Mouse (Mus musculus) hindbrain, embryonic 11.5 days (tissue): Measurements from ENCODE around the gene Fgfr2. TPM values are rescaled to one million over a fixed set of nuclear protein-coding genes. Genes with fewer than 3 reads are reported as not detected.

ENCODE experiments used
- ATAC-seq: fragments of 200-750 bp; cut with Nextera tagmentation; 2 replicates; pipeline ENCODE4 v1.8.0; 2017; ENCODE audit warnings: mild to moderate bottlenecking, moderate TSS enrichment, moderate library complexity; ENCODE audit not compliant: low FRiP score
- DNase-seq: peaks from one replicate; pipeline ENCODE4 v3.0.0-alpha.2; 2015; ENCODE audit warnings: low spot score
- H3K27ac ChIP-seq: fragments of 300-500 bp; sonication (generic); 2 replicates; pipeline ENCODE4 v1.5.1; 2014; ENCODE audit warnings: mild to moderate bottlenecking, low read depth, low read length
- H3K27me3 ChIP-seq: fragments of 300-500 bp; sonication (generic); 2 replicates; pipeline ENCODE4 v1.6.1; 2014; ENCODE audit warnings: mild to moderate bottlenecking, low read length, moderate library complexity, mixed read lengths; ENCODE audit not compliant: control insufficient read depth, insufficient read depth
- H3K36me3 ChIP-seq: fragments of 300-500 bp; sonication (generic); 2 replicates; pipeline ENCODE4 v1.6.1; 2014; ENCODE audit warnings: mild to moderate bottlenecking, low read length, moderate library complexity, mixed read lengths; ENCODE audit not compliant: control insufficient read depth, insufficient read depth
- H3K4me1 ChIP-seq: fragments of 300-500 bp; sonication (generic); replicated peaks from 2 replicates; pipeline ENCODE4 v1.6.1; 2014; ENCODE audit warnings: low read length, mixed read lengths; ENCODE audit not compliant: control insufficient read depth, insufficient read depth
- H3K4me2 ChIP-seq: fragments of 300-500 bp; sonication (generic); replicated peaks from 2 replicates; pipeline ENCODE4 v1.6.1; 2014; ENCODE audit warnings: mild to moderate bottlenecking, low read depth, low read length
- H3K4me3 ChIP-seq: fragments of 300-500 bp; sonication (generic); 2 replicates; pipeline ENCODE4 v1.5.1; 2014; ENCODE audit warnings: low read depth, low read length
- H3K9ac ChIP-seq: fragments of 300-500 bp; sonication (generic); 2 replicates; pipeline ENCODE4 v1.6.1; 2014; ENCODE audit warnings: low read depth, low read length
- H3K9me3 ChIP-seq: fragments of 300-500 bp; sonication (generic); 2 replicates; pipeline ENCODE4 v1.6.1; 2016; ENCODE audit warnings: low read length; ENCODE audit not compliant: control insufficient read depth
- WGBS: fragments of 180-500 bp; shearing (Covaris S2); extraction: QIAGEN DNeasy Blood & Tissue Kit; methylation state at CpG from one replicate; pipeline ENCODE4 v1.1.7; 2014; 5-methylcytosine and 5-hydroxymethylcytosine counted together
- polyA plus RNA-seq: library from polyadenylated mRNA; unstranded; fragments of >200 nt; fragmentation: Nextera tagmentation; extraction: Ambion mirVana; gene quantifications from 2 replicates; pipeline ENCODE4 v1.2.1, GENCODE M21; 2014

Fgfr2 gene
- polyA plus RNA-seq, 1 experiment from 2014 or later, result 71.3 TPM

- Histone ChIP-seq H3K9ac (no peak overlapping the region), H3K4me3 (no peak overlapping the region), H3K27ac (no peak overlapping the region), H3K27me3 (no peaks in the 10 kb centered on the region), H3K4me2 (no peak overlapping the region), H3K36me3 (no peaks in the 10 kb centered on the region), H3K4me1 (peaks cover 11% of the 10 kb centered on the region), H3K9me3 (no peaks in the 10 kb centered on the region)
- DNase-seq (no peak), ATAC-seq (no peak)
- WGBS, result 31% methylated on average over 3 of the region's 3 CpGs
These were observed 2871.1 kb downstream of the Fgfr2 start for GRCm38 (mm10) chr7:130251936-130252523.

DNA sequence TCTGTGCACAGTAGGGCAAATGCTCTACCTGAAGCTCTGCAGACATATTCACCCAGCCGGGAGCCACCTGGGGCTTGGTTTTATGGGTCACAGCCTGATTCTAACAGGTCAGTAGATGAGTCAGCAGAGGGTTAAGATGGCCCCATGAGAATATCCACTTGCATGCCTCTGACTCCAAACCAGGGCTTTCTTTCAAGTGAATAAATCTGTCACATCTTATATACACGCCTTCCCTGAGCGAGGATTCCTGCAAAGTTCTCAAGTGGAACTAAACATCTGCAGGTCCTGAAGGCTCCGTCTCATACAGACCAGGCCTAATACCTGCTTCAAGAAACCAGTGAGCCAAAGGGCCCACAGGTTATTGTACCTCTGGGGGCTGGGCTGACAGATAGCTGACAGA, 2872.2 kb downstream of the Fgfr2 start:
- no peak overlapping the region for H3K27ac ChIP-seq
- DNase-seq (no peak), ATAC-seq (no peak)
- H3K9me3 ChIP-seq, result no peaks in the 10 kb centered on the region
- H3K36me3 ChIP-seq, result no peaks in the 10 kb centered on the region
- H3K4me1 ChIP-seq, result peaks cover 11% of the 10 kb centered on the region
- WGBS, result 55% methylated on average over 4 of the region's 4 CpGs
- H3K9ac ChIP-seq, result no peak overlapping the region
- H3K4me2 ChIP-seq, result no peak overlapping the region
- H3K4me3 ChIP-seq, result no peak overlapping the region
- H3K27me3 ChIP-seq, result no peaks in the 10 kb centered on the region

DNA sequence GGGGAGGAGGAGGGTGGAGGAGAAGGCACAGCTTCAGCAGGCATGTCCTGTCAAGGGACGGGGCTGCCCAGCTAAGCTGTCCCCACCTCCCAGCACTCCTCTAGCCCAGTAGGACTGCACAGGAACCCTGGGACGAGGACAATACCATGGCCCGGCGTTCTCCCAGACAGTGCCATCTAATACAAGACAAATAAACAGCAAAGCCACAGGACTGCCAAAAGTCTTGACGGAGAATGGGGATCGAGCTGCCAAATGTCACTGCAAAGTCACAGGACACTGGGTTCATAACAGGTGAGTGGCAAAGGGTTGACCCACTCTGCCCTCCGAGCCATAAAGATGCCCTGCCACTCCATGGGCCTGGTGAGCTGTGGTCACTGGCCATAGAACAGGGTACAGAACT, 2874.7 kb downstream of the Fgfr2 start:
- H3K27ac ChIP-seq, result no peak overlapping the region
- no peak for ATAC-seq
- H3K4me2 ChIP-seq, result no peak overlapping the region
- H3K9ac ChIP-seq, result no peak overlapping the region
- H3K36me3 ChIP-seq, result no peaks in the 10 kb centered on the region
- 72% methylated on average over 7 of the region's 7 CpGs for WGBS
- DNase-seq, result no peak
- H3K4me3 ChIP-seq, result no peak overlapping the region
- no peaks in the 10 kb centered on the region for H3K27me3 ChIP-seq
- peaks cover 11% of the 10 kb centered on the region for H3K4me1 ChIP-seq
- no peaks in the 10 kb centered on the region for H3K9me3 ChIP-seq

GRCm38 (mm10) chr7:130247831-130248230, 2875.3 kb downstream of the Fgfr2 start:
- H3K27me3 ChIP-seq, result no peaks in the 10 kb centered on the region
- H3K4me3 ChIP-seq, result no peak overlapping the region
- H3K9me3 ChIP-seq, result no peaks in the 10 kb centered on the region
- WGBS, result 84% methylated on average over 10 of the region's 10 CpGs
- no peak overlapping the region for H3K4me2 ChIP-seq
- no peak overlapping the region for H3K27ac ChIP-seq
- H3K9ac ChIP-seq, result no peak overlapping the region
- peaks cover 11% of the 10 kb centered on the region for H3K4me1 ChIP-seq
- no peak for DNase-seq
- no peaks in the 10 kb centered on the region for H3K36me3 ChIP-seq
- ATAC-seq, result no peak

DNA sequence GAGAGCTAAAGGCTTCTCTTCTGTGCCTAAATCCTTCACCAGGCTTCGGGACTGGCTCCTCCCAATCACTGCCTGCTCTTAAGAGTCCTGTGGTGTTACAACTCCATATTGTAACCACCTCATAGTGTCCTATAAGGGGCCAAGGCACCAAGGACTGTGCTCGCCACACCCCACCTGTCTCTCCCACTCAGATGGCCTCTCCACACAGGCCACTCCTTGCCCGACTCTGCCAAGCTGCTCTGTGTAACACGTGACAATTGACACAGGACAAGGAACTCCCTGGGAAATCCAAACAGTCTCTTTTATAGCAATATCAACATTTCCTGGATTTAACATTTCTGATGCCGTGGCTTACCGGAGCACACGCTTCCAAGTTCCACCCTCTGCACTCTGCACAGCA, 2876.7 kb downstream of the Fgfr2 start:
- H3K4me1 ChIP-seq, result peaks cover 5% of the 10 kb centered on the region; the same call in 1 of the 2 replicates
- H3K36me3 ChIP-seq, result no peaks in the 10 kb centered on the region
- WGBS, result 85% methylated on average over 7 of the region's 7 CpGs
- no peak overlapping the region for H3K4me2 ChIP-seq
- no peaks in the 10 kb centered on the region for H3K27me3 ChIP-seq
- no peak overlapping the region for H3K27ac ChIP-seq
- no peak overlapping the region for H3K4me3 ChIP-seq
- H3K9ac ChIP-seq, result no peak overlapping the region
- ATAC-seq (no peak), DNase-seq (no peak)
- no peaks in the 10 kb centered on the region for H3K9me3 ChIP-seq

GRCm38 (mm10) chr7:130244545-130244944, 2878.6 kb downstream of the Fgfr2 start:
- no peaks in the 10 kb centered on the region for H3K9me3 ChIP-seq
- no peak overlapping the region for H3K9ac ChIP-seq
- no peak overlapping the region for H3K4me2 ChIP-seq
- DNase-seq, result no peak
- ATAC-seq, result no peak
- H3K27ac ChIP-seq, result no peak overlapping the region
- no peaks in the 10 kb centered on the region for H3K27me3 ChIP-seq
- H3K4me3 ChIP-seq, result no peak overlapping the region
- 61% methylated on average over 7 of the region's 7 CpGs for WGBS
- H3K36me3 ChIP-seq, result no peaks in the 10 kb centered on the region
- no peaks in the 10 kb centered on the region; the same call in 1 of the 2 replicates for H3K4me1 ChIP-seq

- Histone ChIP-seq H3K9me3 (no peaks in the 10 kb centered on the region), H3K36me3 (no peaks in the 10 kb centered on the region), H3K9ac (no peak overlapping the region), H3K4me1 (no peaks in the 10 kb centered on the region; the same call in 1 of the 2 replicates), H3K27ac (no peak overlapping the region), H3K4me3 (no peak overlapping the region), H3K27me3 (no peaks in the 10 kb centered on the region), H3K4me2 (no peak overlapping the region)
- ATAC-seq, result no peak
- no peak for DNase-seq
- 81% methylated on average over 4 of the region's 4 CpGs for WGBS
These were observed 2879.3 kb downstream of the Fgfr2 start for GRCm38 (mm10) chr7:130243811-130244210.

- no peaks in the 10 kb centered on the region for H3K9me3 ChIP-seq
- no peak overlapping the region for H3K9ac ChIP-seq
- peaks cover 3% of the 10 kb centered on the region; the same call in 1 of the 2 replicates for H3K4me1 ChIP-seq
- no peaks in the 10 kb centered on the region for H3K36me3 ChIP-seq
- H3K4me3 ChIP-seq, result no peak overlapping the region
- H3K4me2 ChIP-seq, result no peak overlapping the region
- no peak for DNase-seq
- H3K27me3 ChIP-seq, result no peaks in the 10 kb centered on the region
- no peak for ATAC-seq
- 89% methylated on average over 9 of the region's 9 CpGs for WGBS
- H3K27ac ChIP-seq, result no peak overlapping the region
These were observed 2883.0 kb downstream of the Fgfr2 start for GRCm38 (mm10) chr7:130240191-130240590.

GRCm38 (mm10) chr7:130237244-130237643, 2885.9 kb downstream of the Fgfr2 start:
- H3K9ac ChIP-seq, result no peak overlapping the region
- ATAC-seq (no peak), DNase-seq (no peak)
- WGBS, result 84% methylated on average over 5 of the region's 5 CpGs
- H3K4me2 ChIP-seq, result no peak overlapping the region
- peaks cover 3% of the 10 kb centered on the region; the same call in 1 of the 2 replicates for H3K4me1 ChIP-seq
- H3K4me3 ChIP-seq, result no peak overlapping the region
- no peaks in the 10 kb centered on the region for H3K27me3 ChIP-seq
- H3K27ac ChIP-seq, result no peak overlapping the region
- no peaks in the 10 kb centered on the region for H3K36me3 ChIP-seq
- no peaks in the 10 kb centered on the region for H3K9me3 ChIP-seq
